Mouse (Mus musculus) forebrain, embryonic 14.5 days (tissue): ENCODE measurements at regions not wholly inside any gene's neighbourhood (a gene's known extent, or its start where the extent isn't known, plus 50 kb on each side); places are given as distances from the start of the nearest gene placed in this dataset.

Experiments
- ATAC-seq: fragments of 200-750 bp; cut with Nextera tagmentation; 2 replicates; pipeline ENCODE4 v1.8.0; 2017; ENCODE audit warnings: mild to moderate bottlenecking, moderate library complexity
- DNase-seq: peaks from one replicate; pipeline ENCODE4 v3.0.0-alpha.2; 2015; ENCODE audit warnings: low spot score
- H3K27ac ChIP-seq: fragments of 300-500 bp; sonication (generic); 2 replicates; pipeline ENCODE4 v1.5.1; 2014; ENCODE audit warnings: low read depth, mild to moderate bottlenecking, control low read depth, low read length, moderate library complexity
- H3K27me3 ChIP-seq: fragments of 300-500 bp; sonication (generic); replicated peaks from 2 replicates; pipeline ENCODE4 v1.6.1; 2014; ENCODE audit warnings: low read length, control low read depth, mixed read lengths; ENCODE audit not compliant: control insufficient read depth, insufficient read depth
- H3K36me3 ChIP-seq: fragments of 300-500 bp; sonication (generic); 2 replicates; pipeline ENCODE4 v1.6.1; 2014; ENCODE audit warnings: low read length, control low read depth; ENCODE audit not compliant: control insufficient read depth, insufficient read depth
- H3K4me1 ChIP-seq: fragments of 300-500 bp; sonication (generic); 2 replicates; pipeline ENCODE4 v1.6.1; 2014; ENCODE audit warnings: antibody characterized with exemption, low read length, control low read depth; ENCODE audit not compliant: control insufficient read depth, insufficient read depth
- H3K4me2 ChIP-seq: fragments of 300-500 bp; sonication (generic); 2 replicates; pipeline ENCODE4 v1.6.1; 2014; ENCODE audit warnings: mild to moderate bottlenecking, control low read depth, low read length
- H3K4me3 ChIP-seq: fragments of 300-500 bp; sonication (generic); 2 replicates; pipeline ENCODE4 v1.5.1; 2014; ENCODE audit warnings: low read depth, low read length, control low read depth
- H3K9ac ChIP-seq: fragments of 300-500 bp; sonication (generic); 2 replicates; pipeline ENCODE4 v1.6.1; 2014; ENCODE audit warnings: mild to moderate bottlenecking, low read length, control low read depth, moderate library complexity
- H3K9me3 ChIP-seq: fragments of 300-500 bp; sonication (generic); replicated peaks from 2 replicates; pipeline ENCODE4 v1.6.1; 2016; ENCODE audit warnings: low read length, control low read depth, mixed read lengths; ENCODE audit not compliant: control insufficient read depth
- WGBS: fragments of 180-500 bp; shearing (Covaris S2); extraction: QIAGEN DNeasy Blood & Tissue Kit; methylation state at CpG from one replicate; pipeline ENCODE4 v1.1.7; 2014; 5-methylcytosine and 5-hydroxymethylcytosine counted together

DNA sequence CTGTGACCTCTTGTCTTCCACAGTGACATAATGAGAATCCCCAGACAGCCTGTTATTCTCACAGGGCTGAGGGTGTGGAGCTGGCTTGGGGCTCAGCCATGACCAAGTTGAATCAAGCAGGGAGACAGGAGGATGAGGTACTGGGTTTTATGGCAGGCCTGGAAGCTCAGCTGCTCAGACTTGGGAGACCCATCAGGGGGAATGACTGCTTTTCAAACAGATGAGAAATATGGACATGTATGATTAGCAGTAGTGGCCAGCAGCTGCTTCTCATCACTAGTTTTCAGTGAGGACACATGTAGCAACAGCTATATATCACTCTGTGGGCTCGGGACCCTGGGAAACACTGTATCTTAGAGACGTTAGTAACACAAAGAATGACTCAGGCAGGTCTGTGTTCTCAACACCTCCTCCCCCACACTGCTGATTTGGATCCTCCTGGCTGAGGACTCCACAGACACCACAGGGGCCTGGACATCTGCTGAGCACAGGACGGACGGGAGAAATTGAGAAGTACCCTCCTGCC is 87.9 kb downstream of the Cops8 start:
- WGBS, result 67% methylated on average over 4 of the region's 4 CpGs
- no peak for DNase-seq
- no peak overlapping the region for H3K4me3 ChIP-seq
- no peak overlapping the region for H3K4me2 ChIP-seq
- no peak overlapping the region for H3K9ac ChIP-seq
- H3K27me3 ChIP-seq, result no peaks in the 10 kb centered on the region
- H3K27ac ChIP-seq, result no peak overlapping the region
- no peaks in the 10 kb centered on the region for H3K9me3 ChIP-seq
- H3K4me1 ChIP-seq, result no peaks in the 10 kb centered on the region
- H3K36me3 ChIP-seq, result no peaks in the 10 kb centered on the region
- ATAC-seq, result no peak

DNA sequence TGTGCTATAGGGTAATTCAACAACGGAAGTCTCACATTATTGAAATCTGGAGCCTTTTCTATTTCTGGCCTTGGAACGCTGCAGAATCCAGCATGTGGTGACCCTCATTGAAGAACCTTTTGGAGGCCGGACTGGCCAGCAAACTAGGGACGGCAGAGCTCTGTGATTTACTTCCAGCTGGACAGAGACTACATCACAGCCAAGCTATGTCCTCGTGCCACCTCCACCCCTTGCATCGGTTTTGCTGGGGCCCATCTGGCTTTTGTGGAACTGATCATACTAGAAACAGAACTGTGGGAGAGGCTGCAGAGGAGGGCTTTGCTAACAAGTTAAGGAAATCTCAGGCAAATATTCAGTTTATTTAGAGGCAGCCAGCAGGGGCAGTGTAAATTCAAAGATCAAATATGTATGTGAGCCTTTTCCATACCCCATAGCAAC is 88.4 kb downstream of the Cops8 start:
- Histone ChIP-seq H3K4me3 (no peak overlapping the region), H3K4me2 (no peak overlapping the region), H3K9me3 (no peaks in the 10 kb centered on the region), H3K9ac (no peak overlapping the region), H3K36me3 (no peaks in the 10 kb centered on the region), H3K27ac (no peak overlapping the region), H3K27me3 (no peaks in the 10 kb centered on the region), H3K4me1 (no peaks in the 10 kb centered on the region)
- ATAC-seq (no peak), DNase-seq (no peak)
- WGBS, result 80% methylated on average over 6 of the region's 6 CpGs

DNA sequence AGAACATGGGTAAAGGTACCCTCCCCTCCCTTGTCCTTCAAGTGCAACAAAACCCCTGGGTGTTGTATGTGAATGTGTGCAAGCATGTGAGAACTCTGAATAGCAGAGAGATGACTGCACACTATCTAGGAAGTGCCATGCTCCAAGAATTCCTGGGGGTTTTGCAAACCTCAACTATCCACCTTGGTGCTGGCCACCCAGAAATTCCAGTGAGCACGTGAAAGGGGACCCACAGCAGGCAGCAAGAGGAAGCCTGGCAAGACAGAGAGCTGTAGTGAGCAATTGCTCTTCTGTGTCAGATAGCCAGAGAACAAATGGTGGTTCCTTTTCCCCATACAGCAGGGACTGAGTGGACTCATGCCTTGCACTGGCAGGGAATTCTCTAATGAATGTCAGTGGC is 90.1 kb downstream of the Cops8 start:
- Histone ChIP-seq H3K4me2 (no peak overlapping the region), H3K36me3 (no peaks in the 10 kb centered on the region), H3K4me1 (no peaks in the 10 kb centered on the region), H3K27me3 (no peaks in the 10 kb centered on the region), H3K27ac (no peak overlapping the region), H3K9me3 (no peaks in the 10 kb centered on the region), H3K4me3 (no peak overlapping the region), H3K9ac (no peak overlapping the region)
- ATAC-seq (no peak), DNase-seq (no peak)
- WGBS, result 59% methylated on average over 1 of the region's 1 CpGs

DNA sequence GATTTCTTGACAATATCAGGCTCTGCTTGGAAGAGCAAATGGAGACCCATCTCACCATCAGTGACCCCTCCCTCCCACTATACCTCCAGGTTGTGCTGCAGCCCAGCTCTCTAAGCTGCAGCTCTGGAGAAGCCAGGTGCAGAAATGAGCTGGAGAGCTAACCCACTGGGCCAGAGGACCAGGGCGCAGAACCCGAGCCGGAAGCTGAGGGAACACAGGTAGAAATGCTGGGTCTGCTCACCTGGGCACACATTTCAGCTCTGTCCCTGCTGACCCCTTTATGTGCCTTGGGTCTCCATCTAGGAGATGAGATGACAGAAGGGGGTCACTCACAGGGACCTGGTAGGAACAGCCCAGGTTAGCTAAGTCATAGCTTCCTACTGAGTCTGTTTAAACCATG is 92.0 kb downstream of the Cops8 start:
- Histone ChIP-seq H3K9ac (no peak overlapping the region), H3K9me3 (no peaks in the 10 kb centered on the region), H3K36me3 (no peaks in the 10 kb centered on the region), H3K4me3 (no peak overlapping the region), H3K4me1 (no peaks in the 10 kb centered on the region), H3K27me3 (no peaks in the 10 kb centered on the region), H3K4me2 (no peak overlapping the region), H3K27ac (no peak overlapping the region)
- ATAC-seq (no peak), DNase-seq (no peak)
- WGBS, result 100% methylated on average over 3 of the region's 3 CpGs

DNA sequence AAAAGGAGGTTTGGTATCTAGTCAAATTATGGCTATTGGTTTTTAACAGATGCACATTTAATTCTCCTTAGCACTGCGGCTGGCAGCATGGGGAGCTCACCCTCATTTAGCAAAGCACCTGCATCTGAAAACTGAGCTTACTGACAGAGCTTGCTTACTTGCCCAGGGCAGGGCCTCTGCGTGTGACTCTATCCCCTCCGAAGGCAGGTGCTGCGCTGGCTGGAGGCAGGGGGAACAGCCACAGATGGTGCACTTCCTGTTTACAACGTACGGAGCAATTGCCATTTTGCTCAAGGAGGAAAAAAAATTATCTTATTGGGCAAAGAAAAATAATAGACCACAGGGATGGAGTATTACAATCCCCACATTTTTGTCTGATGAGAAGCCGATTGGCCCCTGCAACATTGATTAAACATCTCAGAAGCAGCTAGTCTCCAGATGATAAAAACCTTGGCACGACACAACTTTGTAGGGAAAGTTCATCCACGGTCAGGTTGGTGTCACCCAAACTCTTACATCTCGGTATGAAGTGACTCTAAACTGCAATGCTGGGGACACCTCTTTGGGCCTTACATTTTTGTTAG is 92.5 kb downstream of the Cops8 start:
- no peaks in the 10 kb centered on the region for H3K9me3 ChIP-seq
- ATAC-seq (no peak), DNase-seq (no peak)
- no peak overlapping the region for H3K27ac ChIP-seq
- H3K36me3 ChIP-seq, result no peaks in the 10 kb centered on the region
- no peaks in the 10 kb centered on the region for H3K27me3 ChIP-seq
- WGBS, result 85% methylated on average over 10 of the region's 10 CpGs
- H3K4me3 ChIP-seq, result no peak overlapping the region
- no peak overlapping the region for H3K4me2 ChIP-seq
- no peaks in the 10 kb centered on the region for H3K4me1 ChIP-seq
- H3K9ac ChIP-seq, result no peak overlapping the region

DNA sequence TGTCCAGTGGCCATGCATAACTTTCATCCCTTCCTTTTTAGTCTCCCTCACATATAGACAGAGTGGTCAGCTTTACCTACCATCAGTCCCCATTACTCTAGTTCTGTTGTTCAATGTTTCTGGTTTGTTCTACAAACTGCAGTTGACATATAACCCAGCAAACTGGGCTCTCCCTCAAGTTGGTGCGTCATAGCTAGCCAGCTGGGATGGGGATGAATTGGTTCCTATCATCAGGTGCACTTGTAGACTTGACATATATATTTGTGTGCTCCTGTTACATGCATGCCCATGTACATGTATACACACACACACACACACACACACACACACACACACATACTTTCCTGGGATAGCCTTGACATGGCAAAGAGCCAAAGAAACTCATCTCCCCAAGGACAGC is 93.2 kb downstream of the Cops8 start:
- ATAC-seq (no peak), DNase-seq (no peak)
- Histone ChIP-seq H3K9ac (no peak overlapping the region), H3K4me3 (no peak overlapping the region), H3K9me3 (no peaks in the 10 kb centered on the region), H3K4me2 (no peak overlapping the region), H3K4me1 (no peaks in the 10 kb centered on the region), H3K27me3 (no peaks in the 10 kb centered on the region), H3K36me3 (no peaks in the 10 kb centered on the region), H3K27ac (no peak overlapping the region)
- WGBS, result 96% methylated on average over 1 of the region's 1 CpGs

DNA sequence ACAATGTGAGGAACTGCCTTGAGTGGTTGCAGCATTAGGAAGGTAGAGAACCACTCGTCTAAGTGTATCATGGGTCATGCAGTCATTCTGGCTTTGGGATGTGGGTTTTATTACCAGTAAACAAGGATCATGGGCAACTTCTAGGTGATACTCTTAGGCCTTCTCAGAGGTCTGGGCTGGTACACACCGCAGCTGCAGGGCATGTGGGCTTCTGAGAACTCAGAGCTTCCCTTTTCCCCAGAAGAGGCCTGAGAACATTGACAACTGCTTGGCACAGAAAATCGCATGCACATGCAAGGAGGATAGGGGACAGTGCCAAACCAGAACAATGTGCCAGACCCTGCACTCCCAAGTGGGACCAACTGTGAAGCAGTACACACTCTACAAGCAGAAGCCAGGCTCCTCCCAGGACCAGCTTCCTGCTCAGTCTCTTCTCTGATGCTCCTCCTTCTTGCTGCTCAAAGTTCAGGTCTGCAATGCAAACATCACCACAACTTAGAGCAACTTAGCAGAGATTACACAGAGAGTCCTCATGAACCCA is 94.3 kb downstream of the Cops8 start:
- Histone ChIP-seq H3K27me3 (no peaks in the 10 kb centered on the region), H3K4me1 (no peaks in the 10 kb centered on the region), H3K36me3 (no peaks in the 10 kb centered on the region), H3K27ac (no peak overlapping the region), H3K9me3 (no peaks in the 10 kb centered on the region), H3K4me3 (no peak overlapping the region), H3K9ac (no peak overlapping the region), H3K4me2 (no peak overlapping the region)
- WGBS, result 88% methylated on average over 3 of the region's 3 CpGs
- ATAC-seq, result no peak
- DNase-seq, result no peak

DNA sequence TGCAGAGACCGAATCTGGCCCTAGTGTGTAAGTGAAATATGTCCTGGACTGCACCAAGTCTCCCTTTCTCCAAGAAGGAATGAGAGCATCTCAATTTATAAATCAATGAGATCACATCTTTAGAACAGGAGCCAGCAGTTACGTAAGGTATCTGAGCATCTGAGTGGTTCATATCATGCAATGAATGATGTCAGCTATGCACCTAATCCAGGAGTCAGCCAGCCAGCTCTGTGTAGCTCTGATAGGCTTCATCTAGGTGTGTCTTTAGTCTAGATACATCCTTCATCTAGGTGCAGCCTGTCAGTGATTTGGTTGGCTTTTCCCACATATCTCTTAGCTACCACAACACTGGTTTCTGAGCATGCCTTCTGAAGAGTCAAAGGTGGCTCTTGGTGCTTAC is 95.8 kb downstream of the Cops8 start:
- no peak overlapping the region for H3K27ac ChIP-seq
- no peaks in the 10 kb centered on the region for H3K27me3 ChIP-seq
- no peaks in the 10 kb centered on the region for H3K4me1 ChIP-seq
- 94% methylated on average over 2 of the region's 2 CpGs for WGBS
- H3K36me3 ChIP-seq, result no peaks in the 10 kb centered on the region
- H3K4me3 ChIP-seq, result no peak overlapping the region
- H3K9ac ChIP-seq, result no peak overlapping the region
- DNase-seq (no peak), ATAC-seq (no peak)
- H3K4me2 ChIP-seq, result no peak overlapping the region
- no peaks in the 10 kb centered on the region for H3K9me3 ChIP-seq

DNA sequence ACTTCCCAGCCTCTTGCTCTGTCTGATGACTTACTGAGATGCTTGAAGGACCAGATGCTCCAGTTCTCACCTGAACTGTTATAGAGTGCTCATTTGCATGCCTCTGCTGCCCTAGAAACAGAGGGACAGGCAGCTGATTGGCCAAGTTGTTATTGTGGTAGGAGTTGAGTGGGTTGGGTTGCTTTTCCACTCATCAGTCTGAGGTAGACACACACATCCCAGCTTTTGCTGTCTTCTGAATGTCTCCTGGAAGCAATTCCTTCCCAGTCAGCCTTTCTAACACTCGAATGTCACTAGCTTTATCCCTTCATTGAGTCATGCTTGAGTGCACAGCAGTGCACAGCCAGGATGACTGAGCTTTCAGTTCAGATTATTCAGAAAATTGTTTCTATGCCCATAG is 99.0 kb downstream of the Cops8 start:
- no peak overlapping the region for H3K4me2 ChIP-seq
- WGBS, result 23% methylated on average over 1 of the region's 1 CpGs
- no peaks in the 10 kb centered on the region for H3K27me3 ChIP-seq
- no peaks in the 10 kb centered on the region for H3K9me3 ChIP-seq
- ATAC-seq, result no peak
- no peak for DNase-seq
- no peak overlapping the region for H3K4me3 ChIP-seq
- no peaks in the 10 kb centered on the region for H3K36me3 ChIP-seq
- H3K27ac ChIP-seq, result no peak overlapping the region
- no peak overlapping the region for H3K9ac ChIP-seq
- no peaks in the 10 kb centered on the region for H3K4me1 ChIP-seq
